Mouse (Mus musculus) liver, embryonic 11.5 days (tissue): Measurements from ENCODE around the gene Ptprm. TPM values are rescaled to one million over a fixed set of nuclear protein-coding genes. Genes with fewer than 3 reads are reported as not detected.

Experiments used
- ATAC-seq: fragments of 200-750 bp; cut with Nextera tagmentation; replicated peaks from 2 replicates; pipeline ENCODE4 v1.8.0; 2017; ENCODE audit warnings: moderate number of reproducible peaks, mild to moderate bottlenecking, moderate TSS enrichment, moderate library complexity; ENCODE audit not compliant: low FRiP score
- DNase-seq: peaks from one replicate; pipeline ENCODE4 v3.0.0-alpha.2; 2017; ENCODE audit warnings: low spot score
- H3K27ac ChIP-seq: fragments of 300-500 bp; sonication (generic); 2 replicates; pipeline ENCODE4 v1.5.1; 2014; ENCODE audit warnings: mild to moderate bottlenecking, low read depth, low read length, control low read depth
- H3K27me3 ChIP-seq: fragments of 300-500 bp; sonication (generic); replicated peaks from 2 replicates; pipeline ENCODE4 v1.6.1; 2014; ENCODE audit warnings: low read length, mixed read lengths; ENCODE audit not compliant: control insufficient read depth, insufficient read depth
- H3K36me3 ChIP-seq: fragments of 300-500 bp; sonication (generic); 2 replicates; pipeline ENCODE4 v1.6.1; 2014; ENCODE audit warnings: mild to moderate bottlenecking, low read length, moderate library complexity, mixed read lengths; ENCODE audit not compliant: control insufficient read depth, insufficient read depth
- H3K4me1 ChIP-seq: fragments of 300-500 bp; sonication (generic); replicated peaks from 2 replicates; pipeline ENCODE4 v1.6.1; 2014; ENCODE audit warnings: low read length, mixed read lengths; ENCODE audit not compliant: control insufficient read depth, insufficient read depth
- H3K4me2 ChIP-seq: fragments of 300-500 bp; sonication (generic); 2 replicates; pipeline ENCODE4 v1.6.1; 2014; ENCODE audit warnings: mild to moderate bottlenecking, control low read depth, moderate library complexity
- H3K4me3 ChIP-seq: fragments of 300-500 bp; sonication (generic); 2 replicates; pipeline ENCODE4 v1.5.1; 2014; ENCODE audit warnings: low read depth, low read length, control low read depth
- H3K9ac ChIP-seq: fragments of 300-500 bp; sonication (generic); 2 replicates; pipeline ENCODE4 v1.6.1; 2014; ENCODE audit warnings: low read depth, low read length, control low read depth
- H3K9me3 ChIP-seq: fragments of 300-500 bp; sonication (generic); 2 replicates; pipeline ENCODE4 v1.6.1; 2016; ENCODE audit warnings: low read length, inconsistent platforms, mixed read lengths; ENCODE audit not compliant: control insufficient read depth
- WGBS: fragments of 180-500 bp; shearing (Covaris S2); extraction: QIAGEN DNeasy Blood & Tissue Kit; methylation state at CpG from one replicate; pipeline ENCODE4 v1.1.7; 2014; 5-methylcytosine and 5-hydroxymethylcytosine counted together
- microRNA-seq: library from miRNA; unstranded; fragments of <30 nt; microRNA quantifications from one replicate; pipeline ENCODE4, GENCODE M21; 2017; ENCODE audit warnings: borderline number of aligned reads
- polyA plus RNA-seq: library from polyadenylated mRNA; unstranded; fragments of >200 nt; fragmentation: Nextera tagmentation; extraction: Ambion mirVana; gene quantifications from 2 replicates; pipeline ENCODE4 v1.2.1, GENCODE M21; 2014

The Ptprm gene
- polyA plus RNA-seq, 1 experiment from 2014 or later, result 5.7 TPM

DNA sequence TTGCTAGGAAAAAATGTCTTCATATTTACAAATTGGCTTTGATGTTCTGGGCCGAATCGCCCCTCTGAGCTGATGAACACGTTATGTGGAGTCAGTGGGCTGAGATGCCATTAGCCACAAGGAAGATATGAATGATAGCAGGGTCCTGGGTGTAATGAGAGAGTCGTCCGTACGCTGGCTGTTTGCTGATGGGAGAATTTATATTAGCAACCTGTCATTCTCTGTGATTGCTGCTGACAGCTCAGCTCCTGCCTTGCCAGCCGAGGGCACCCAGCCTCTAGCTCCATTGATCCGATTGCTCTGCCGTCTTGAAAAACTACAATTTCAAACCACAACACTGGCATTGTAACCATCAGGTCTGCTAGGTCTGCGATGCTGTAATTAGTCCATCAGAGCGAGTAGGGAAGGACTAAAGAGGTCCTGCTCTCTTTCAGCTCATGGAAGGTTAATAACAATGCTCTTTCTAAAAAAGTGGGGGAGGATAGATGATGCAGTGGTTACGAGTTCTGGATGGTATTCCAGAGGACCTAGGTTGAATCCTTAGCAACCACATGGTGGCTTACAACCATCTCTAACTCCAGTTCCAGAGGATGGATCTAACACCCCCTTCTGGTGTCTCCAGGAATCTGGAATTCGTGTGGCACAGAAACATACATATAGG is 734.1 kb downstream of the Ptprm start:
- no peak overlapping the region for H3K9ac ChIP-seq
- ATAC-seq, result no peak
- H3K4me1 ChIP-seq, result no peaks in the 10 kb centered on the region
- H3K9me3 ChIP-seq, result no peaks in the 10 kb centered on the region
- WGBS, result 72% methylated on average over 13 of the region's 13 CpGs
- no peak overlapping the region for H3K27ac ChIP-seq
- DNase-seq, result no peak
- no peak overlapping the region for H3K4me3 ChIP-seq
- no peaks in the 10 kb centered on the region for H3K36me3 ChIP-seq
- H3K4me2 ChIP-seq, result no peak overlapping the region
- H3K27me3 ChIP-seq, result no peaks in the 10 kb centered on the region

- ATAC-seq (no peak), DNase-seq (no peak)
- no peak overlapping the region for H3K9ac ChIP-seq
- H3K4me1 ChIP-seq, result no peaks in the 10 kb centered on the region
- H3K4me3 ChIP-seq, result no peak overlapping the region
- WGBS, result 85% methylated on average over 3 of the region's 3 CpGs
- no peak overlapping the region for H3K27ac ChIP-seq
- no peak overlapping the region for H3K4me2 ChIP-seq
- no peaks in the 10 kb centered on the region for H3K9me3 ChIP-seq
- no peaks in the 10 kb centered on the region for H3K36me3 ChIP-seq
- no peaks in the 10 kb centered on the region for H3K27me3 ChIP-seq
Observed at GRCm38 (mm10) chr17:66619255-66619826, 734.9 kb downstream of the Ptprm start.

Small RNAs within 50 kb of the gene (microRNA-seq; reads per million reads assigned to microRNA genes)
- not detected for gene Mir5709
